Mouse (Mus musculus) megakaryocyte, embryonic 14.5 days (primary cell): ENCODE measurements around the gene Ucn.

Source experiments
- FLI1 ChIP-seq: IDR thresholded peaks from 2 replicates; pipeline ENCODE4 v1.6.1; 2012; ENCODE audit warnings: low read length, inconsistent platforms, mixed read lengths
- GATA1 ChIP-seq: IDR thresholded peaks from 3 replicates; pipeline ENCODE4 v1.6.1; 2012; ENCODE audit warnings: mixed read lengths, low read length, inconsistent platforms, borderline replicate concordance

DNA sequence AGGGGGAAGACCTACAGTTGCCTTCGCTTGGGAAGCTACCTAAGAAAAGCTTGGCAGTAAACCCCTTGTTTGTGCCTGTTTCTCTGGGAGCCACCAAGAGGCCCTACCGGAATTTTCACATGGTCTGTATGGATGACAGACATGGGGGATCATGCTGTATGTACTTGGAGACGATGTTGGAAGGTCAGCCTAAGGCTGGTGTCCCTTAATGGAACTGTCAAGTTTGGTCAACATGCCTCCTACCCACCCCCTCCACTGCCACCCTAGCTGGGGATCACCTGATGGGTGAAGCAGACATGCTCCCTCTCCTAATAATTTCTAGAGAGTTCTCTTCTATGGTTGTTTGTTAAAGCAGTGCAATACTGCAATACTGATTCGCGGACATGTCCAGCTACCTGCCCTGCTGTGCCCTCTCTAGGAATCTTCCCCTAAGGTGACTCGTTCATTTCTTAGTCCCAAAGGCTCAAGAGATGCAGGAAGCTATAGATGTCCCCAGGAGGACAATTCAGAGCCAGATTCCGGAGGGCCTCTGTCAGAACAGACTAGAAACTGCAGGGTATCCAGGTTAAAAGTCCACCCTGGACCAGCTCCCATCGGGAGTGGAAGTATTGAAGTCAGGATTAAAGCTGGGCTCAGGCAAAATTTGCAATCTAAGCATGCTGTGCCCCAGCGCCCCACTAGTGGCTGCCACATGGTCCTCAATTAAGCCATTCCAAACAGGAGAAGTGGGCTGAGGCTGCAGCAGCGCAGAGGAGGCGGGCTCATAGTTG, 42.7 kb downstream of the Ucn start:
- TF ChIP-seq GATA1, result no peak
- TF ChIP-seq FLI1, result no peak
